Mouse (Mus musculus): ENCODE measurements around the gene Slc1a4. TPM values are rescaled to one million over a fixed set of nuclear protein-coding genes. Genes with fewer than 3 reads are reported as not detected.

Slc1a4 gene
- polyA plus RNA-seq, 1 experiment: 8.6 TPM

DNA sequence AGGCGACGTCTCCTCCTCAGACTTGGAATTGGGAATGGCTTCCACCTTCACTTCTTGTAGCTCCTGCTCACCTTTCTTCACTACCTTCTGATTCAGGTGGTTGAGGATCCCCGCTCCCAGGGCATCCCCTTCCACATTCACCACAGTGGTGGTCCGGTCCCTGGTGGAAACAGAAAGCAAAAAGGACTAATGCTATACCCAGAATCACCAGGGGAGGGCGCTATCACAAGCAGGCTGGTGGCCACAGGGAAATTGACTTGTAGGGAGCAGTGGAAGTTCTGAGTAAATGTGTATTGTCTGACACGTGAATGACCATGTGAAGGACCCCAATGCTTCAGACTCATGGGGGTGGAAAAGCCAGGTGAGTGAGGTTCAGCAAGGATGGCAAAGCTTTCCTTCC lies 28.2 kb downstream of the Slc1a4 start:
- Histone ChIP-seq H3K4me3 (replicated peaks) (no peak overlapping the region), H3K4me1 (peaks cover 53% of the 10 kb centered on the region), H3K27me3 (replicated peaks) (no peaks in the 10 kb centered on the region), H3K9me3 (no peaks in the 10 kb centered on the region), H3K36me3 (replicated peaks; ENCODE audit: low read length) (peaks cover 81% of the 10 kb centered on the region)
- TF ChIP-seq GATA1 (IDR thresholded peaks at IDR 0.05; ENCODE audit: borderline replicate concordance, low read length): no peak
- no peak for TF ChIP-seq FLI1 (IDR thresholded peaks at IDR 0.05; ENCODE audit: low read length)

DNA sequence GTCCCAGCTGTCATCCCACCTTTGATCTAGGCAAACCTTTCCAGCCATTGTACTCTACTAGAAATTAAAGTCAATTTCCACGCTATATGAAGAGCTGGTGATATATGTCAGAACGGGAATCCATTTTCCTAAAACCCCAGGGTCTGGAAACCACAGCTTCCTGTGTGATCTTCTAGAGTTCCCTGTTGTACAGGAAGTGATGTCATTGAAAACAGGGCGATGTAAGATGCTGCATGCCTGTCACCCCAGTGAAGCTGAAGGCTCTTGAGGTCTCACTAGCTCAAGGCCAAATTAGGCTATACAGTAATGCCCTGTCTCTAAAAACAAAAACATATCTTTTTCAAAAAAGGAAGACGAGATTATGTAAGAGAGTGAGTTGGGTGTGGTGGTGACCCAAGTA lies 31.2 kb downstream of the Slc1a4 start:
- no peak overlapping the region for H3K4me3 ChIP-seq (replicated peaks)
- no peaks in the 10 kb centered on the region for H3K27me3 ChIP-seq (replicated peaks)
- no peaks in the 10 kb centered on the region for H3K9me3 ChIP-seq

DNA sequence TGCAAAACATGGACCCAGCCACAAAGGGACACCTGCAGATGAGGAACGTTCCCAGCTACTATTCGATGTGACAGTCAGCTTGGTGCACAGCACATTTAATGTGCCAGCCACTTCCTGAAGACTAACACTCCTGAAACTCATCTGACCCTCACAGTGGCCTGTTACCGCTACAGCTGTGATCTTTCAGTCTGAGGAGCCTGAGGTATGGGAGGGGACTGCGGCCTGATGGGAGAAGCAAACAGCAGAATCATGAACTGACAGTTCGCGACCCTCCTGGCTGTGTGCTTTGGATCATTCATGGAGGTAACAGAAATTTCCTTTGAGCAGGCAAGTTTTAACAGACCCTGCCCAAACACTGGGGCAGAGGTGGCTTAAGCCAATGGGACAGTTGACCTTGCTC lies 31.7 kb downstream of the Slc1a4 start:
- H3K9me3 ChIP-seq: no peaks in the 10 kb centered on the region
- H3K27me3 ChIP-seq (replicated peaks): no peaks in the 10 kb centered on the region
- TF ChIP-seq FLI1 (IDR thresholded peaks at IDR 0.05; ENCODE audit: low read length) (no peak), GATA1 (IDR thresholded peaks at IDR 0.05; ENCODE audit: borderline replicate concordance, low read length) (no peak)

More for the DNA sequence above, 31.2 kb downstream of the Slc1a4 start:
- TF ChIP-seq FLI1 (IDR thresholded peaks at IDR 0.05; ENCODE audit: low read length): no peak
- no peak for TF ChIP-seq GATA1 (IDR thresholded peaks at IDR 0.05; ENCODE audit: borderline replicate concordance, low read length)
- Histone ChIP-seq H3K36me3 (replicated peaks; ENCODE audit: low read length) (peaks cover 52% of the 10 kb centered on the region), H3K4me1 (peaks cover 48% of the 10 kb centered on the region)

DNA sequence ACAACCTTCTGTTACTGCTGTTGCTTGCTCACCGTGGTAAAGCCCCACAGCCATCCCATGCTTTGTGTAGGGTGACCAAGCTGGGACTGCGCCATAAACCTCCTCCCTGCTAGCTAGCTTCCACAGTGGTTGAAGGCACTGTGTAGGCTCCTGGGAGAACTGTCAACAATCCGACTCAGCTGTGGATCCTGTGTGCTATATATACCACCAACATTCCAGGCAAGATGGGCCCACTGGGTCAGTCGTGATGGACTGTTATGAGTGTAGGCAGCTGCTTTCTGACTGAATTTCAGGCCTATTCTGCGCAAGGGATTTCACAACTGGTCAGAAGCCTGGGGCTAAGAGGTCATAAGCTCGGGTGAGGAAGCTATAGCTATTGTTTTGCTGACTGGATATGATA lies 32.6 kb downstream of the Slc1a4 start:
- peaks cover 36% of the 10 kb centered on the region for H3K4me1 ChIP-seq
- H3K4me3 ChIP-seq (replicated peaks): no peak overlapping the region
- no peaks in the 10 kb centered on the region for H3K9me3 ChIP-seq
- peaks cover 37% of the 10 kb centered on the region for H3K36me3 ChIP-seq (replicated peaks; ENCODE audit: low read length)
- TF ChIP-seq FLI1 (IDR thresholded peaks at IDR 0.05; ENCODE audit: low read length) (no peak), GATA1 (IDR thresholded peaks at IDR 0.05; ENCODE audit: borderline replicate concordance, low read length) (no peak)
- H3K27me3 ChIP-seq (replicated peaks): no peaks in the 10 kb centered on the region

More for the DNA sequence above, 31.7 kb downstream of the Slc1a4 start:
- H3K4me1 ChIP-seq: peaks cover 43% of the 10 kb centered on the region
- peaks cover 47% of the 10 kb centered on the region for H3K36me3 ChIP-seq (replicated peaks; ENCODE audit: low read length)
- H3K4me3 ChIP-seq (replicated peaks): no peak overlapping the region

DNA sequence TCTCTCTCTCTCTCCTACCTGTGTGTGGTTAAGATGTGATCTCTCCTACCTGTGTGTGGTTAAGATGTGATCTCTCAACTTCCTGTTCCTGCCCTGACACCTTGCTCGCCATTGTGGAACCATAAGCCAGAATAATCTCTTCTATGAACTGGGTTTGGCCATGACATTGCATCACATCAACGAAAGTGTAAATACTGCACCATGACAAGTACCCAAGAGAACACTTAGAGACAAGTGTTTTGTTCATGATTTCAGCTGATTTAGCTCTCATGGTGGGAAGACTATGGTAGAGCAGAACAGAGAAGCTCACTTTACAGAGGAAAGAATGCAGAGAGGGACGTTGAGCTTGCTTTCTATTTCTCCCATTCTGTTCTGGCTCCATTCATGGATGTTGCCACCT lies 48.0 kb downstream of the Slc1a4 start:
- Histone ChIP-seq H3K36me3 (replicated peaks; ENCODE audit: low read length) (no peaks in the 10 kb centered on the region), H3K27me3 (replicated peaks) (peaks cover 2% of the 10 kb centered on the region), H3K4me1 (peaks cover 12% of the 10 kb centered on the region), H3K9me3 (peaks cover 36% of the 10 kb centered on the region), H3K4me3 (replicated peaks) (no peak overlapping the region)
- no peak for TF ChIP-seq GATA1 (IDR thresholded peaks at IDR 0.05; ENCODE audit: borderline replicate concordance, low read length)
- no peak for TF ChIP-seq FLI1 (IDR thresholded peaks at IDR 0.05; ENCODE audit: low read length)

DNA sequence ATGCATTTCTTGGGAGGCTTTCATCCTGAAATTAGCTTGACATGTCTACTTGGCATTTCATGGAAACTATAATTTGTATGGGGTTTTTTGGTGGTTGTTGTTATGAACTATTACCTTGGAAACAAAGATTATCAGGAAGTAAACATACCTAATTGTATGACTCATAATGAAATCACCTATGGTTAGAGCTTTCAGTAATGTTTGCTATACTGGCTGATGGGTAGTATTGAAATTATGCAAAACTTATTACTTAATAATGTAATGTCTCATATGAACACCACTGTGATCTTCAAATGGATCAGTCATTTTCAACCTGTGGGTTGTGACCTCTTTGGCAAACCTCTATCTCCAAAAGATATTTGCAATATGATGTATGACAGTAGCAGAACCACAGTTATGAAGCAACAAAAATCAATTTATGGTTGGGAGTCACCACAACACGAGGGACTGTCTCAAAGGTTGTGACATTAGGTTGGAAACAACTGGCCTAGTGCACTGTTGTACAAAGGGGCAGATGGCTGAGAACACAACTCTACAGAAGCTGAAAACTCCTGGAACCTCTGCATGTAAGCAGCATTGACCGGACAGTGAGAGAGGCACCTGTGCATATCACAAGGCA lies 49.8 kb downstream of the Slc1a4 start:
- TF ChIP-seq GATA1 (IDR thresholded peaks at IDR 0.05; ENCODE audit: borderline replicate concordance, low read length) (no peak), FLI1 (IDR thresholded peaks at IDR 0.05; ENCODE audit: low read length) (no peak)
- H3K9me3 ChIP-seq: peaks cover 23% of the 10 kb centered on the region

DNA sequence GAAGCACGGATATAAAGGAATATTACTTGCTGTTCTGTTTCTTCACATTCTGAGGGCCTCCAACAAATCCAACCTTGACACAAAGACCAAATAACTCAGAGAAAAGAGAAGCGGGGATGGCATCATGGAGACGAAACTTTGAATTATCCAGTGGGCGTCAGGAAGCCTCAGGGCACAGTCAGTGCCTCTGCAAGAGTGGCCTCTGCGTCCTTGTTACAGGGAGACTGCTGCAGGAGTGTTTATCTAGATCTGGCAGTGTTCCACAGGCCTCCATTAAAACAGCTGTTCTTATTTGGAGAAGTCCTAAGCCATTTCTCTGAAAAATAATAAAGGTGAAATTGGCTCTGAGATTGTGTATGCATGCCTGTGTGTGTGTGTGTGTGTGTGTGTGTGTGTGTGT lies 51.5 kb downstream of the Slc1a4 start:
- TF ChIP-seq GATA1 (IDR thresholded peaks at IDR 0.05; ENCODE audit: borderline replicate concordance, low read length) (no peak), FLI1 (IDR thresholded peaks at IDR 0.05; ENCODE audit: low read length) (no peak)
- H3K4me3 ChIP-seq (replicated peaks): no peak overlapping the region
- H3K9me3 ChIP-seq: peaks cover 11% of the 10 kb centered on the region
- H3K27me3 ChIP-seq (replicated peaks): peaks cover 2% of the 10 kb centered on the region
- H3K36me3 ChIP-seq (replicated peaks; ENCODE audit: low read length): no peaks in the 10 kb centered on the region
- H3K4me1 ChIP-seq: peaks cover 12% of the 10 kb centered on the region

More for the DNA sequence above, 49.8 kb downstream of the Slc1a4 start:
- Histone ChIP-seq H3K36me3 (replicated peaks; ENCODE audit: low read length) (no peaks in the 10 kb centered on the region), H3K27me3 (replicated peaks) (peaks cover 2% of the 10 kb centered on the region), H3K4me1 (peaks cover 12% of the 10 kb centered on the region), H3K4me3 (replicated peaks) (no peak overlapping the region)

DNA sequence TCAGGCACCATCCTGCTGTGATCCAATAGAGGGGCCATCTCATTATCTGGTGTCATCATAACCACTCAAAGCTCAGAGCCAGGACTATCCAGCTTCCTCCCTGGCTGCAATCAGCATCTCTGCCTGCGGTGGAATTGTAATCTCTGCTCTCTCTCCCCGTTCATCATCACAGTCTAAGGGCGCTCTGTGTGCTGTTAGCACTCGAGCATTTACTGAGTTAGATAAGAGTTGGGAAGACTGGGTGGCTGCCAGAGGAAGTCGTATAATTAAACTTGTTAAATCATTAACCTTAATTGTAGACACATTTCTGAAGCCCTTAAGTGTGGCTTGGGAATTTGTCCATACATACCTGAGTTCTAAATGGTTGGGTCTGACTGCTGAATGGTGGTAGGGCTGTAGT lies 53.8 kb downstream of the Slc1a4 start:
- no peak overlapping the region for H3K4me3 ChIP-seq (replicated peaks)
- no peaks in the 10 kb centered on the region for H3K36me3 ChIP-seq (replicated peaks; ENCODE audit: low read length)
- no peaks in the 10 kb centered on the region for H3K9me3 ChIP-seq
- no peak for TF ChIP-seq GATA1 (IDR thresholded peaks at IDR 0.05; ENCODE audit: borderline replicate concordance, low read length)
- TF ChIP-seq FLI1 (IDR thresholded peaks at IDR 0.05; ENCODE audit: low read length): no peak
- peaks cover 2% of the 10 kb centered on the region for H3K27me3 ChIP-seq (replicated peaks)
- peaks cover 12% of the 10 kb centered on the region for H3K4me1 ChIP-seq

DNA sequence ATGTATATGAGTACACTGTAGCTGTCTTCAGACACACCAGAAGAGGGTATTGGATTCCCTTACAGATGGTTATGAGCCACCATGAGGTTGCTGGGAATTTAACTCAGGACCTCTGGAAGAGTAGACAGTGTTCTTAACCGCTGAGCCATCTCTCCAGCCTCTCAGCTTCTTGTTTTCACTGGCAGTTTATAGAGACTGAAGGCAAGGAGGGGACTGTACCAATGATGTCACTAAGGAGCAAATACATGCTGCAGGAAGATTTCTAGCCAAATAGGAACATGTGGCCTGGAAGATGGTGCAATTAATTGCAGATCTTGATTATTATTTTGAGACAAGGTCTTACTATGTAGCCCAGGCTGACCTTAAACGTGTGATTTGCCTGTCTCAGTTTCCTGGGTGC lies 55.4 kb downstream of the Slc1a4 start:
- peaks cover 12% of the 10 kb centered on the region for H3K4me1 ChIP-seq
- no peak for TF ChIP-seq GATA1 (IDR thresholded peaks at IDR 0.05; ENCODE audit: borderline replicate concordance, low read length)
- no peak for TF ChIP-seq FLI1 (IDR thresholded peaks at IDR 0.05; ENCODE audit: low read length)
- no peak overlapping the region for H3K4me3 ChIP-seq (replicated peaks)
- H3K9me3 ChIP-seq: no peaks in the 10 kb centered on the region
- no peaks in the 10 kb centered on the region for H3K36me3 ChIP-seq (replicated peaks; ENCODE audit: low read length)
- H3K27me3 ChIP-seq (replicated peaks): peaks cover 6% of the 10 kb centered on the region

DNA sequence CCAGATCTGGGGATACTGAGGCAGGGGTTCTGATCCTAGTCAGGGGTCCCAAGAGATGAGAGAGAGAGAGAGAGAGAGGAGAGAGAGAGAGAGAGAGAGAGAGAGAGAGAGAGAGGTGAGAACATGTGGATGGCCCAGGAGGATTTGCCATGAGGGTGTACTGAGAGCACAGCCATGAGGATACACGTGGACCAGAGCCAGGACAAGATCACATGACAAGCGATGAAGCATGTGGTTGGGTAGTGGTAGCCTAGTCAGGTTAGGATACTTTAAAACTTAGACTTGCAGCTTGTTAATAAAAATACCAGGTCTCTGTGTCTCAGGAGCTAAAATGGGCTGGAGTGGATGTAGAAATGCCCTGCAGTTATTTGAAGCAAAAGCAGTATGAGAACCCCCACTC lies 56.5 kb downstream of the Slc1a4 start:
- Histone ChIP-seq H3K4me3 (replicated peaks) (no peak overlapping the region), H3K9me3 (no peaks in the 10 kb centered on the region), H3K4me1 (peaks cover 12% of the 10 kb centered on the region), H3K27me3 (replicated peaks) (peaks cover 6% of the 10 kb centered on the region), H3K36me3 (replicated peaks; ENCODE audit: low read length) (no peaks in the 10 kb centered on the region)
- TF ChIP-seq GATA1 (IDR thresholded peaks at IDR 0.05; ENCODE audit: borderline replicate concordance, low read length): no peak
- TF ChIP-seq FLI1 (IDR thresholded peaks at IDR 0.05; ENCODE audit: low read length): no peak

All from megakaryocyte, embryonic 14.5 days (primary cell).